Mouse (Mus musculus) forebrain, postnatal 0 days (tissue): ENCODE measurements around the gene Armh3. TPM values are rescaled to one million over a fixed set of nuclear protein-coding genes. Genes with fewer than 3 reads are reported as not detected.

ENCODE experiments used
- ATAC-seq: fragments of 200-750 bp; cut with Nextera tagmentation; 2 replicates; pipeline ENCODE4 v1.8.0; 2017; ENCODE audit warnings: mild to moderate bottlenecking, moderate library complexity
- DNase-seq: peaks from one replicate; pipeline ENCODE4 v3.0.0-alpha.2; 2015
- H3K27ac ChIP-seq: fragments of 300-500 bp; sonication (generic); 2 replicates; pipeline ENCODE4 v1.5.1; 2014; ENCODE audit warnings: low read depth, mild to moderate bottlenecking, antibody characterized with exemption, low read length, moderate library complexity, mixed read lengths
- H3K27me3 ChIP-seq: fragments of 300-500 bp; sonication (generic); 2 replicates; pipeline ENCODE4 v1.6.1; 2014; ENCODE audit warnings: mild to moderate bottlenecking, low read length, mixed read lengths; ENCODE audit not compliant: insufficient read depth
- H3K36me3 ChIP-seq: fragments of 300-500 bp; sonication (generic); 2 replicates; pipeline ENCODE4 v1.6.1; 2014; ENCODE audit warnings: mild to moderate bottlenecking, moderate library complexity; ENCODE audit not compliant: insufficient read depth
- H3K4me1 ChIP-seq: fragments of 300-500 bp; sonication (generic); 2 replicates; pipeline ENCODE4 v1.6.1; 2014; ENCODE audit warnings: antibody characterized with exemption; ENCODE audit not compliant: insufficient read depth
- H3K4me2 ChIP-seq: fragments of 300-500 bp; sonication (generic); 2 replicates; pipeline ENCODE4 v1.6.1; 2014; ENCODE audit warnings: low read depth, mild to moderate bottlenecking, moderate library complexity
- H3K4me3 ChIP-seq: fragments of 300-500 bp; sonication (generic); 2 replicates; pipeline ENCODE4 v1.5.1; 2014; ENCODE audit warnings: low read depth, low read length, mixed read lengths
- H3K9ac ChIP-seq: fragments of 300-500 bp; sonication (generic); 2 replicates; pipeline ENCODE4 v1.6.1; 2014; ENCODE audit warnings: mild to moderate bottlenecking
- H3K9me3 ChIP-seq: fragments of 300-500 bp; sonication (generic); 2 replicates; pipeline ENCODE4 v1.6.1; 2016; ENCODE audit warnings: low read length
- CTCF ChIP-seq: sonication (generic); IDR thresholded peaks from 2 replicates; pipeline ENCODE4 v1.5.1; 2016; ENCODE audit warnings: antibody characterized with exemption, control low read depth, low read depth
- WGBS: fragments of 180-500 bp; shearing (Covaris S2); extraction: QIAGEN DNeasy Blood & Tissue Kit; methylation state at CpG from one replicate; pipeline ENCODE4 v1.1.7; 2014; 5-methylcytosine and 5-hydroxymethylcytosine counted together
- polyA plus RNA-seq: library from polyadenylated mRNA; unstranded; fragments of >200 nt; fragmentation: Nextera tagmentation; extraction: Ambion mirVana; gene quantifications from 2 replicates; pipeline ENCODE4 v1.2.1, GENCODE M21; 2015
- total RNA-seq: library from RNA; depleted of rRNA; stranded (reverse); fragments of >200 nt; gene quantifications from 2 replicates; pipeline ENCODE4 v1.2.3, GENCODE M21; 2014

The Armh3 gene
- total and polyA plus RNA-seq, 2 experiments from 2014 or later, result 20.9 to 22.5 TPM

GRCm38 (mm10) chr19:45792404-45792803, 205.9 kb downstream of the Armh3 start:
- 86% methylated on average over 6 of the region's 6 CpGs for WGBS
- no peak for TF ChIP-seq CTCF

GRCm38 (mm10) chr19:45789888-45790874, 208.1 kb downstream of the Armh3 start:
- Histone ChIP-seq H3K27me3 (no peaks in the 10 kb centered on the region), H3K27ac (no peak overlapping the region), H3K9me3 (no peaks in the 10 kb centered on the region), H3K4me1 (no peaks in the 10 kb centered on the region), H3K36me3 (no peaks in the 10 kb centered on the region), H3K9ac (no peak overlapping the region), H3K4me3 (no peak overlapping the region), H3K4me2 (no peak overlapping the region)
- ATAC-seq, result no peak
- WGBS, result 81% methylated on average over 13 of the region's 13 CpGs
- DNase-seq, result no peak
- TF ChIP-seq CTCF, result no peak

More at GRCm38 (mm10) chr19:45792404-45792803, 205.9 kb downstream of the Armh3 start:
- DNase-seq, result no peak
- Histone ChIP-seq H3K4me2 (no peak overlapping the region), H3K9ac (no peak overlapping the region), H3K4me1 (no peaks in the 10 kb centered on the region), H3K27me3 (no peaks in the 10 kb centered on the region), H3K36me3 (no peaks in the 10 kb centered on the region), H3K9me3 (no peaks in the 10 kb centered on the region), H3K4me3 (no peak overlapping the region), H3K27ac (no peak overlapping the region)
- no peak for ATAC-seq

- DNase-seq (no peak), ATAC-seq (no peak)
- Histone ChIP-seq H3K4me2 (no peak overlapping the region), H3K27me3 (no peaks in the 10 kb centered on the region), H3K9me3 (no peaks in the 10 kb centered on the region), H3K36me3 (no peaks in the 10 kb centered on the region), H3K4me3 (no peak overlapping the region), H3K4me1 (no peaks in the 10 kb centered on the region), H3K9ac (no peak overlapping the region), H3K27ac (no peak overlapping the region)
- WGBS, result 83% methylated on average over 7 of the region's 7 CpGs
- TF ChIP-seq CTCF, result no peak
These were observed 208.9 kb downstream of the Armh3 start for GRCm38 (mm10) chr19:45789365-45789764.

- H3K4me3 ChIP-seq, result no peak overlapping the region
- H3K36me3 ChIP-seq, result no peaks in the 10 kb centered on the region
- ATAC-seq (no peak), DNase-seq (no peak)
- H3K4me2 ChIP-seq, result no peak overlapping the region
- 91% methylated on average over 4 of the region's 4 CpGs for WGBS
- H3K4me1 ChIP-seq, result no peaks in the 10 kb centered on the region
- H3K9me3 ChIP-seq, result no peaks in the 10 kb centered on the region
- no peak overlapping the region for H3K9ac ChIP-seq
- no peak overlapping the region for H3K27ac ChIP-seq
- no peak for TF ChIP-seq CTCF
- H3K27me3 ChIP-seq, result no peaks in the 10 kb centered on the region
These were observed 210.0 kb downstream of the Armh3 start for GRCm38 (mm10) chr19:45788337-45788736.

- Histone ChIP-seq H3K4me1 (no peaks in the 10 kb centered on the region), H3K4me2 (no peak overlapping the region), H3K9ac (no peak overlapping the region), H3K36me3 (no peaks in the 10 kb centered on the region), H3K27ac (no peak overlapping the region), H3K27me3 (no peaks in the 10 kb centered on the region), H3K9me3 (no peaks in the 10 kb centered on the region), H3K4me3 (no peak overlapping the region)
- ATAC-seq (no peak), DNase-seq (no peak)
- TF ChIP-seq CTCF, result no peak
- 69% methylated on average over 3 of the region's 3 CpGs for WGBS
These were observed 210.8 kb downstream of the Armh3 start for GRCm38 (mm10) chr19:45787450-45787849.

GRCm38 (mm10) chr19:45785470-45785869, 212.8 kb downstream of the Armh3 start:
- no peak overlapping the region for H3K27ac ChIP-seq
- DNase-seq (no peak), ATAC-seq (no peak)
- H3K36me3 ChIP-seq, result no peaks in the 10 kb centered on the region; the same call in 1 of the 2 replicates
- 73% methylated on average over 3 of the region's 3 CpGs for WGBS
- H3K4me1 ChIP-seq, result peaks cover 12% of the 10 kb centered on the region
- no peaks in the 10 kb centered on the region for H3K9me3 ChIP-seq
- H3K4me3 ChIP-seq, result no peak overlapping the region
- no peaks in the 10 kb centered on the region for H3K27me3 ChIP-seq
- no peak for TF ChIP-seq CTCF
- no peak overlapping the region for H3K4me2 ChIP-seq
- no peak overlapping the region for H3K9ac ChIP-seq

- ATAC-seq, result no peak
- Histone ChIP-seq H3K36me3 (peaks cover 5% of the 10 kb centered on the region), H3K27ac (peak overlapping the region; percentile 46; the same call in 1 of the 2 replicates), H3K4me1 (peaks cover 22% of the 10 kb centered on the region), H3K27me3 (no peaks in the 10 kb centered on the region), H3K4me2 (peak overlapping the region; percentile 52), H3K9ac (peak overlapping the region; percentile 4; the same call in 1 of the 2 replicates), H3K9me3 (no peaks in the 10 kb centered on the region), H3K4me3 (peak overlapping the region; percentile 100)
- WGBS, result 31% methylated on average over 17 of the region's 17 CpGs
- DNase-seq, result no peak
- TF ChIP-seq CTCF, result no peak
These were observed 214.2 kb downstream of the Armh3 start for GRCm38 (mm10) chr19:45783933-45784576.
